Mouse (Mus musculus): Measurements from ENCODE around the gene Map4k5. TPM values are rescaled to one million over a fixed set of nuclear protein-coding genes. Genes with fewer than 3 reads are reported as not detected.

Gene Map4k5
- total RNA-seq (2018; cell fraction: chromatin; rRNA removed), result 10 to 100 TPM in 25 of 26 experiments, 1 to 10 TPM in 1; 7.7 to 70.4 (median 41.7) TPM
- 1 to 10 TPM; 2.8 to 9.3 (median 6.4) TPM for total RNA-seq (2018; cell fraction: cytosol; rRNA removed)
- total RNA-seq (2018; cell fraction: nucleus; rRNA removed), result 10 to 100 TPM in 20 of 26 experiments, 1 to 10 TPM in 6; 5.5 to 42.3 (median 17.2) TPM
- 6.0 to 7.2 TPM (median 6.6 TPM) in 3 replicates for polyA plus RNA-seq (2018)

- no peaks in the 10 kb centered on the region for H3K36me3 ChIP-seq (ENCODE audit: inconsistent target)
- peak within 1 kb of the TSS; percentile 58 for H3K4me3 ChIP-seq (ENCODE audit: inconsistent target)
- no peak within 1 kb of the TSS for H3K27ac ChIP-seq
- WGBS (ENCODE audit: missing documents), result under 1% methylated on average over 110 of the region's 118 CpGs
- peaks cover 36% of the 10 kb centered on the region; the same call in 1 of the 2 replicates for H3K79me2 ChIP-seq (ENCODE audit: inconsistent target)
Measured at GRCm38 (mm10) chr12:69892371-69893251, at the start of gene Map4k5, which contains the start of gene Atl1. Gene Map4k5, minus strand, starts transcription at chr12:69893200. Gene Atl1, plus strand, starts transcription at chr12:69892614.

GRCm38 (mm10) chr12:69941655-69942329 is 48.8 kb upstream of the Map4k5 start:
- WGBS (ENCODE audit: missing documents), result 88% methylated on average over 1 of the region's 1 CpGs
- no peak overlapping the region for H3K4me3 ChIP-seq (ENCODE audit: inconsistent target)
- no peaks in the 10 kb centered on the region for H3K79me2 ChIP-seq (ENCODE audit: inconsistent target)
- no peak overlapping the region for H3K27ac ChIP-seq
- no peaks in the 10 kb centered on the region for H3K36me3 ChIP-seq (ENCODE audit: inconsistent target)

GRCm38 (mm10) chr12:69939291-69939690 is 46.3 kb upstream of the Map4k5 start:
- Histone ChIP-seq H3K27ac (no peak overlapping the region), H3K36me3 (ENCODE audit: inconsistent target) (no peaks in the 10 kb centered on the region), H3K79me2 (ENCODE audit: inconsistent target) (no peaks in the 10 kb centered on the region), H3K4me3 (ENCODE audit: inconsistent target) (no peak overlapping the region)
- 96% methylated on average over 2 of the region's 2 CpGs for WGBS (ENCODE audit: missing documents)

GRCm38 (mm10) chr12:69937731-69938130 is 44.7 kb upstream of the Map4k5 start:
- Histone ChIP-seq H3K27ac (no peak overlapping the region), H3K36me3 (ENCODE audit: inconsistent target) (no peaks in the 10 kb centered on the region), H3K79me2 (ENCODE audit: inconsistent target) (no peaks in the 10 kb centered on the region), H3K4me3 (ENCODE audit: inconsistent target) (no peak overlapping the region)
- WGBS (ENCODE audit: missing documents), result 79% methylated on average over 5 of the region's 5 CpGs

GRCm38 (mm10) chr12:69926716-69927115 is 33.7 kb upstream of the Map4k5 start:
- Histone ChIP-seq H3K4me3 (ENCODE audit: inconsistent target) (no peak overlapping the region), H3K27ac (no peak overlapping the region), H3K36me3 (ENCODE audit: inconsistent target) (no peaks in the 10 kb centered on the region), H3K79me2 (ENCODE audit: inconsistent target) (no peaks in the 10 kb centered on the region)
- 64% methylated on average over 7 of the region's 7 CpGs for WGBS (ENCODE audit: missing documents)

GRCm38 (mm10) chr12:69924012-69924411 is 31.0 kb upstream of the Map4k5 start:
- WGBS (ENCODE audit: missing documents), result 6% methylated on average over 5 of the region's 5 CpGs
- Histone ChIP-seq H3K79me2 (ENCODE audit: inconsistent target) (no peaks in the 10 kb centered on the region), H3K4me3 (ENCODE audit: inconsistent target) (no peak overlapping the region), H3K27ac (no peak overlapping the region), H3K36me3 (ENCODE audit: inconsistent target) (no peaks in the 10 kb centered on the region)

- 59% methylated on average over 3 of the region's 3 CpGs for WGBS (ENCODE audit: missing documents)
- no peaks in the 10 kb centered on the region for H3K79me2 ChIP-seq (ENCODE audit: inconsistent target)
- H3K36me3 ChIP-seq (ENCODE audit: inconsistent target), result no peaks in the 10 kb centered on the region
- no peak overlapping the region for H3K27ac ChIP-seq
- no peak overlapping the region for H3K4me3 ChIP-seq (ENCODE audit: inconsistent target)
Measured at GRCm38 (mm10) chr12:69923603-69924002, 30.6 kb upstream of the Map4k5 start.

GRCm38 (mm10) chr12:69923128-69923527 is 30.1 kb upstream of the Map4k5 start:
- Histone ChIP-seq H3K36me3 (ENCODE audit: inconsistent target) (no peaks in the 10 kb centered on the region), H3K79me2 (ENCODE audit: inconsistent target) (no peaks in the 10 kb centered on the region), H3K27ac (no peak overlapping the region), H3K4me3 (ENCODE audit: inconsistent target) (no peak overlapping the region)
- 70% methylated on average over 1 of the region's 3 CpGs for WGBS (ENCODE audit: missing documents)

- H3K4me3 ChIP-seq (ENCODE audit: inconsistent target), result no peak overlapping the region
- H3K79me2 ChIP-seq (ENCODE audit: inconsistent target), result no peaks in the 10 kb centered on the region
- WGBS (ENCODE audit: missing documents), result 95% methylated on average over 1 of the region's 1 CpGs
- no peaks in the 10 kb centered on the region for H3K36me3 ChIP-seq (ENCODE audit: inconsistent target)
- no peak overlapping the region for H3K27ac ChIP-seq
Measured at GRCm38 (mm10) chr12:69922099-69922498, 29.1 kb upstream of the Map4k5 start.

GRCm38 (mm10) chr12:69917870-69918269 is 24.9 kb upstream of the Map4k5 start:
- no peak overlapping the region for H3K4me3 ChIP-seq (ENCODE audit: inconsistent target)
- no peaks in the 10 kb centered on the region for H3K36me3 ChIP-seq (ENCODE audit: inconsistent target)
- H3K27ac ChIP-seq, result no peak overlapping the region
- WGBS (ENCODE audit: missing documents), result 90% methylated on average over 2 of the region's 2 CpGs
- H3K79me2 ChIP-seq (ENCODE audit: inconsistent target), result no peaks in the 10 kb centered on the region

- no peaks in the 10 kb centered on the region for H3K79me2 ChIP-seq (ENCODE audit: inconsistent target)
- no peaks in the 10 kb centered on the region for H3K36me3 ChIP-seq (ENCODE audit: inconsistent target)
- no peak overlapping the region for H3K27ac ChIP-seq
- WGBS (ENCODE audit: missing documents), result 79% methylated on average over 7 of the region's 7 CpGs
- H3K4me3 ChIP-seq (ENCODE audit: inconsistent target), result no peak overlapping the region
Measured at GRCm38 (mm10) chr12:69912737-69913136, 19.7 kb upstream of the Map4k5 start.

GRCm38 (mm10) chr12:69911906-69912305 is 18.9 kb upstream of the Map4k5 start:
- no peaks in the 10 kb centered on the region for H3K36me3 ChIP-seq (ENCODE audit: inconsistent target)
- H3K79me2 ChIP-seq (ENCODE audit: inconsistent target), result no peaks in the 10 kb centered on the region
- WGBS (ENCODE audit: missing documents), result 100% methylated on average over 7 of the region's 7 CpGs
- H3K4me3 ChIP-seq (ENCODE audit: inconsistent target), result no peak overlapping the region
- H3K27ac ChIP-seq, result no peak overlapping the region

GRCm38 (mm10) chr12:69908511-69908900 is 15.5 kb upstream of the Map4k5 start:
- Histone ChIP-seq H3K36me3 (ENCODE audit: inconsistent target) (no peaks in the 10 kb centered on the region), H3K79me2 (ENCODE audit: inconsistent target) (no peaks in the 10 kb centered on the region), H3K27ac (no peak overlapping the region), H3K4me3 (ENCODE audit: inconsistent target) (no peak overlapping the region)
- 74% methylated on average over 17 of the region's 19 CpGs for whole genome bisulfite sequencing (ENCODE audit: missing documents)

- H3K27ac ChIP-seq, result no peak overlapping the region
- H3K4me3 ChIP-seq (ENCODE audit: inconsistent target), result no peak overlapping the region
- H3K36me3 ChIP-seq (ENCODE audit: inconsistent target), result no peaks in the 10 kb centered on the region
- H3K79me2 ChIP-seq (ENCODE audit: inconsistent target), result no peaks in the 10 kb centered on the region
- 31% methylated on average over 30 of the region's 30 CpGs for WGBS (ENCODE audit: missing documents)
Measured at GRCm38 (mm10) chr12:69907667-69908510, 14.9 kb upstream of the Map4k5 start.

All from macrophage (primary cell).